Mouse (Mus musculus): ENCODE measurements around the gene Zbtb34.

The Zbtb34 gene

GRCm38 (mm10) chr2:33430771-33431699, at the start of gene Zbtb34:
Gene Zbtb34 (minus strand): TSS chr2:33431324.
- peak in 1 of 2 experiments; percentile 62 for DNase-seq (ENCODE audit: low spot score in 2 of 2)

DNA sequence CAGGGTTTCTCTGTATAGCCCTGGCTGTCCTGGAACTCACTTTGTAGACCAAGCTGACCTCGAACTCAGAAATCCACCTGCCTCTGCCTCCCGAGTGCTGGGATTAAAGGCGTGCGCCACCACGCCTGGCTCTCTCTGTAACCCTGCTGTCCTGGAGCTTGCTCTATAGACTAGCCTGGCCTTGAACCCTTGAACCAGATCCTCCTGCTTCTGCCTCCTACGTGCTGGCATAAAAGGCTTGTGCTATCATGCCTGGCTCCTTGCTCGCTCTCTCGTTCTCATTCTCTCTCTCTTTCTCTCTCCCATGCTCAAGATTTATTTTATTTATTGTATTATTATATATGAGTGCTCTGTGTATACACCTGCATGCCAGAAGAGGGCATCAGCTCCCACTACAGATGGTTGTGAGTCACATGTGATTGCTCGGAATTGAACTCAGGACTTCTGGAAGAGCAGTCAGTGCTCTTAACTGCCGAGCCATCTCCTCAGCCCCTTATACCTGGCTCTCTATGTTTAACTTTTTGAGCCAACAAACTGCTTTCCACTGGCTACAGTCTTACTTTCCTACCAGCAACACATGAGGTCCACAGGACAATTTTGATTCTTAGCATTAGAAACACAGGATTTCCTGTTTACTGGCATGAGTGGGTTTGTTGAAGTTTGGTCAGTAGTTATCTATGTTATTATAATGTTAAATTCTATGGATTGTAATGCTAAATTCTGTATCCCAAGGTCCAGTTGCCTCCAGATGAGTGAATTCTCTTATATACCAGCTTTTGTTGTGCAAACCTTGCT, 47.0 kb upstream of the Zbtb34 start:
- no peak for DNase-seq (ENCODE audit: low spot score in 2 of 2)

DNA sequence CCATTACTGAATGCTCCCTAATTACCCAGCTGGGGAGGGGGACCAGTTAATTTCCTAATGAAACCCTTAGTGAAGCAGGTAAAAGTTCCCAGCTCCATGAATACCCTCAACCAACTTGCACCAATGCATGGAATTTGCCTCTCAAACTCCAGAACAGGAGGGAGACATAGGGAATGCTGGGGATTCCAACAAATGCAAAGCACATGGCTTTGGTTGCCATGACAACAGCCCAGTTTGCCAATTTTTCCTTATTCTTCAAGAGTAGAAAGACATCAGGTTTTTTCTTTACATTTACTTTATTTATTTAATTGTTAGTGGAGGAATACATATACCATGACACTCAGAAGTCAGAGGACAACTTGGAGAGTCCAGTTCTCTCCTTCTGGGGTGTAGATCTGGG, 44.8 kb upstream of the Zbtb34 start:
- peak; percentile 79 to 85 for DNase-seq (ENCODE audit: low spot score in 2 of 2)

- DNase-seq (ENCODE audit: low spot score in 2 of 2): peak; percentile 95 to 97
Measured at GRCm38 (mm10) chr2:33468466-33469097, 37.5 kb upstream of the Zbtb34 start, which contains the start of gene Zbtb43. Gene Zbtb43 (minus strand): TSS chr2:33468559.

GRCm38 (mm10) chr2:33467546-33468465, 36.7 kb upstream of the Zbtb34 start:
- DNase-seq (ENCODE audit: low spot score in 2 of 2): no peak

- no peak for DNase-seq (ENCODE audit: low spot score in 2 of 2)
Measured at GRCm38 (mm10) chr2:33465966-33466365, 34.8 kb upstream of the Zbtb34 start.

- DNase-seq (ENCODE audit: low spot score in 2 of 2): no peak
Measured at GRCm38 (mm10) chr2:33465215-33465614, 34.1 kb upstream of the Zbtb34 start.

DNA sequence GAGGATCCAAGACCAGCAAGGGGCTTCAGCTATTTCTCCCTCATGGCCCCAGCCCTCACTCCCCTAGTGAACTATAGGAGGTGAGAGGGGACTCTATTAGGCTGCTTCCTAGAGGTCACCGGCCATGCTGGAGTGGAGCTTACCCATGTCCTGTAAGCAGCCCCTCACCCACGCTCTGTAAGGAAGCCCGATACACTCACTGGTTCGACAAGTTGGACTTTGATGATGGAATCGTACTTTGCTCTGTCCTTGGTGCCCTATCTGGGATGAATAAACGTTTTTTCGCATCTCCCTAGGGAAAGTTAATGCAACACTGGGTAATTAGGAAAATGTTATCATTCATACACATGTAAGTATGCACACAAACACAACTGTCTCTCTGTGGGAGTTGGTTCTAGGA, 30.9 kb upstream of the Zbtb34 start:
- DNase-seq (ENCODE audit: low spot score in 2 of 2): no peak

DNA sequence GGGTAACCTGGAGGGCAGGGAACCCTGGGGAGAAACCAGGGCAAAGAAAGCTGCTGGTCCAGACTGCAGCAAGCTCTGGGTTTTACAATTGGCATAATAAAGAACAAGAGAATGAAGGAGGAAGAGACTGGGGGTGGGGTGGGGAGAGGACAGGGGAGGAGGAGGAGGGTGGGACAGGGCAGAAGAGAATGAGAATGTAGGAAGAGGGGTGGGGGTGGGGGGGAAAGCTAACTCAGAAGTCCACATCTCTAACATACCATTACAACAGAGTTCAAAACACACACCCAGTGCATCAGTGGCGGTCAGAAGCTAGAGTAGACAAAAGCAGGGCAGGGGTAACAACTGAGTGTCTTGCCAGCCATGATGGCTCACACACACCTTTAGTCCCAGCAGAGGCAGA, 29.9 kb upstream of the Zbtb34 start:
- no peak for DNase-seq (ENCODE audit: low spot score in 2 of 2)

DNA sequence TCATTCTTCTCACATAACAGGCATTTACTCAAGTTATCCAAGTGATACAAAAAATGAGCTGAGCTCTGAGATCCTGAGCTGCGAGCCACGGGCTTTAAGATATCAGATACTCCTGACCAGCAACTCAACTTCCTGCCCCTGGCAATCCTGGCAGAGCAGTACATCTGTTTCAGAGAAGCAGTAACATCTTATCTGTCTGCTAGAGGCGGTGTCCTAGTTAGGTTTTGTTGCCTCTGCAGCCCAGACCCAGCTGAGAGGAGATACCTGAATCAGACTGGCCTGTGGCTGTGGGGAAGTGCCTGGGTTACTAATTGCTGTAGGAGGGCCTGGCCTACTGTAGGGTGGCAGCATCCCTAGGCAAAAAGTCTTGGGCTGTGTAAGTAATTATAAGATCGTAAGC, 28.5 kb upstream of the Zbtb34 start:
- no peak for DNase-seq (ENCODE audit: low spot score in 2 of 2)

- DNase-seq (ENCODE audit: low spot score in 2 of 2): no peak
Measured at GRCm38 (mm10) chr2:33456696-33457095, 25.6 kb upstream of the Zbtb34 start.

DNA sequence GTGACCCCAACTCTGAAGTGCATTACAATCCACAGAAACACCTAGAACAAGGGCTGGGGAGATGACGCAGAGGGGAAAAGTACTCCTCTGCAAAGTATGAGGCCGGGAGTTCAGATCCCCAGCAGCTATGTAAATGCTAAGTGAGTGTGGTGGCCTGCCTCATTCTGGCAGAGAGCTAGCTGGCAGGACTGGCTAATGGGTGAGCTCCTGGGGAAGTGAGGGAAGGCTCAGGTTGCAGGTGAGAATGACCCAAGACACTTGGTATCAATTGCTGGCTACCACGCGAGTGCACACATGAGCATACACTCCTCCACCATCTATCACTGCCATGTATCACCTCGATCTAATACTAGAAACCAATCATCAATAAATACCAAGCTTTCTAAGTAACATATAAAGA, 25.1 kb upstream of the Zbtb34 start:
- DNase-seq (ENCODE audit: low spot score in 2 of 2): no peak

DNA sequence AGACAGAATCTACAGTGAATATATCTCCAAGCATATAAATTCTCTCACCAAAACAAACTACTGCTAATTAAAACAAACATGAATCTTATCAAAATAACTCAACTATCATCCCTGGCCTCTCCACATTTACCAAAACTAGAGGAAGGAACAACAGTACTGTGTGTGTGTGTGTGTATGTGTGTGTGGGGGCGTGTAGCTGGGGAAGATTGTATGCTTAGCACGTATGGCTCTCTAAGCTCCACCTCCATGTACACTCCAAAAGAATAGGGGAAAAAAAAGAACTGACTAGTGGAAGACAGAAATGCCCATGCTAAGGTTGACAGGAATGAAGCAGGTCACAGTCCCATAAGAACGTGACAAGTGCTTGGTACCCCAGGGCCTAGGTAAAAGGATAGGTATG, 24.2 kb upstream of the Zbtb34 start:
- no peak for DNase-seq (ENCODE audit: low spot score in 2 of 2)

- no peak for DNase-seq (ENCODE audit: low spot score in 2 of 2)
Measured at GRCm38 (mm10) chr2:33454816-33455215, 23.7 kb upstream of the Zbtb34 start.

GRCm38 (mm10) chr2:33453476-33453875, 22.4 kb upstream of the Zbtb34 start:
- DNase-seq (ENCODE audit: low spot score in 2 of 2): peak in 1 of 2 experiments; percentile 36

DNA sequence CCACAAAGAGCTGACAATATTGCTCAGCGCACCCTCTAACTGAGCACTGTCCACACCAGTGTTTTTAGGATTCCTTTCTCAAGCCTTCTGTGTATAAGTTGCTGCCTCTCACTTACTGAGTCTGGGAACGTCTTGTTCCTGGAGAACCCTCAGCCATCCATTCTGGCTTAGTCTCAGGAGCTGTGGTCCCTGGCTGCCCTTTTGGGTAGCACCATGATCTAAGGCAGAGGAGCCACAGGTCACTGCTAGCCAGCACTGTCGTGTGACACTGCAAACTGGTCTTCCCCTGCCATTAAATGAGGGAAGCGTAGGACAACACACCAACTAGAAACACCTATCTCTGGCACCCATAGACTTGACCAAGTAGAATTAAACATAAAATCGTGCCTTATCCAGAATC, 21.6 kb upstream of the Zbtb34 start:
- DNase-seq (ENCODE audit: low spot score in 2 of 2): no peak

GRCm38 (mm10) chr2:33452140-33452539, 21.0 kb upstream of the Zbtb34 start:
- peak in 1 of 2 experiments; percentile 39 for DNase-seq (ENCODE audit: low spot score in 2 of 2)

GRCm38 (mm10) chr2:33451038-33451978, 20.2 kb upstream of the Zbtb34 start:
- peak in 1 of 2 experiments; percentile 20 for DNase-seq (ENCODE audit: low spot score in 2 of 2)

- peak in 1 of 2 experiments; percentile 44 for DNase-seq (ENCODE audit: low spot score in 2 of 2)
Measured at GRCm38 (mm10) chr2:33449119-33449873, 18.2 kb upstream of the Zbtb34 start.
